Mouse (Mus musculus) MEL (cell line): ENCODE measurements at regions not wholly inside any gene's neighbourhood (a gene's known extent, or its start where the extent isn't known, plus 50 kb on each side); places are given as distances from the start of the nearest gene placed in this dataset.

Experiments used
- DNase-seq: peaks from one replicate; pipeline ENCODE4 v3.0.0; 2011; ENCODE audit warnings: low read depth, low spot score
- H3K27ac ChIP-seq: 2 replicates; pipeline ENCODE4 v1.5.1; 2012; ENCODE audit warnings: low read depth, mild to moderate bottlenecking, control low read depth, low read length, moderate library complexity; ENCODE audit not compliant: control insufficient read depth
- H3K27me3 ChIP-seq, 2 experiments: fragments of 150-350 bp in 1 of 2; sonication (generic) in 1 of 2; 2 replicates each; pipeline ENCODE4 v1.6.1; 2012; ENCODE audit warnings: low read length in 2 of 2, mild to moderate bottlenecking in 2 of 2, improper control_type of control experiment in 1 of 2, moderate library complexity in 1 of 2; ENCODE audit not compliant: insufficient read depth in 2 of 2, control insufficient read depth in 1 of 2
- H3K36me3 ChIP-seq, 2 experiments: 2 replicates each; pipeline ENCODE4 v1.6.1; 2012 to 2014; ENCODE audit warnings: low read length in 2 of 2, improper control_type of control experiment in 1 of 2, inconsistent platforms in 1 of 2, mild to moderate bottlenecking in 1 of 2; ENCODE audit not compliant: insufficient read depth in 2 of 2, control insufficient read depth in 1 of 2
- H3K4me1 ChIP-seq, 2 experiments: fragments of 150-350 bp in 1 of 2; sonication (generic) in 1 of 2; 2 replicates each; pipeline ENCODE4 v1.6.1; 2012; ENCODE audit warnings: low read length in 2 of 2, improper control_type of control experiment in 1 of 2, mild to moderate bottlenecking in 1 of 2; ENCODE audit not compliant: insufficient read depth in 2 of 2, control insufficient read depth in 1 of 2
- H3K4me3 ChIP-seq, 2 experiments: fragments of 150-350 bp in 1 of 2; sonication (generic) in 1 of 2; 2 replicates each; pipeline ENCODE4 v1.5.1; 2012; ENCODE audit warnings: low read depth in 2 of 2, low read length in 2 of 2, mild to moderate bottlenecking in 2 of 2, moderate library complexity in 2 of 2, control low read depth in 1 of 2, improper control_type of control experiment in 1 of 2; ENCODE audit not compliant: control insufficient read depth in 1 of 2, insufficient read depth in 1 of 2
- H3K79me2 ChIP-seq: 2 replicates; pipeline ENCODE4 v1.6.1; 2012; ENCODE audit warnings: mild to moderate bottlenecking, low read length, moderate library complexity; ENCODE audit not compliant: control insufficient read depth, poor library complexity, insufficient read depth
- H3K9ac ChIP-seq: 2 replicates; pipeline ENCODE4 v1.6.1; 2012; ENCODE audit warnings: low read depth, mild to moderate bottlenecking, control low read depth, low read length, moderate library complexity; ENCODE audit not compliant: control insufficient read depth, poor library complexity, severe bottlenecking
- H3K9me3 ChIP-seq: fragments of 150-350 bp; sonication (generic); replicated peaks from 2 replicates; pipeline ENCODE4 v1.6.1; 2012; ENCODE audit warnings: mild to moderate bottlenecking, low read length, improper control_type of control experiment, moderate library complexity; ENCODE audit not compliant: insufficient read depth
- CHD1 ChIP-seq: IDR thresholded peaks from 2 replicates; pipeline ENCODE4 v1.6.1; 2012; ENCODE audit warnings: low read depth, mild to moderate bottlenecking, inconsistent platforms, low read length, improper control_type of control experiment
- CHD2 ChIP-seq: IDR thresholded peaks from 2 replicates; pipeline ENCODE4 v1.6.1; 2011; ENCODE audit warnings: low read length, improper control_type of control experiment
- E2F4 ChIP-seq: IDR thresholded peaks from 2 replicates; pipeline ENCODE4 v1.6.1; 2011; ENCODE audit warnings: low read depth, low read length, improper control_type of control experiment, borderline replicate concordance
- EP300 ChIP-seq, 2 experiments: IDR thresholded peaks; 2 replicates each; pipeline ENCODE4 v1.6.1; 2011; ENCODE audit warnings: improper control_type of control experiment in 2 of 2, low read length in 2 of 2, low read depth in 1 of 2, mild to moderate bottlenecking in 1 of 2
- GATA1 ChIP-seq: IDR thresholded peaks from 2 replicates; pipeline ENCODE4 v1.6.1; 2011; ENCODE audit warnings: low read depth, low read length, improper control_type of control experiment
- HCFC1 ChIP-seq: IDR thresholded peaks from 2 replicates; pipeline ENCODE4 v1.6.1; 2012; ENCODE audit warnings: low read depth, mild to moderate bottlenecking, inconsistent platforms, low read length, improper control_type of control experiment, moderate library complexity
- KAT2A ChIP-seq: conservative IDR thresholded peaks from 2 replicates; pipeline ENCODE4 v1.6.1; 2012; ENCODE audit warnings: low read depth, low read length, improper control_type of control experiment, inconsistent platforms
- MAX ChIP-seq: IDR thresholded peaks from 2 replicates; pipeline ENCODE4 v1.6.1; 2011; ENCODE audit warnings: low read length, improper control_type of control experiment
- MAZ ChIP-seq: IDR thresholded peaks from 2 replicates; pipeline ENCODE4 v1.6.1; 2012; ENCODE audit warnings: low read depth, mild to moderate bottlenecking, inconsistent platforms, low read length, improper control_type of control experiment
- MXI1 ChIP-seq: IDR thresholded peaks from 2 replicates; pipeline ENCODE4 v1.6.1; 2011; ENCODE audit warnings: mild to moderate bottlenecking, low read depth, low read length, improper control_type of control experiment
- NELFE ChIP-seq: IDR thresholded peaks from 2 replicates; pipeline ENCODE4 v1.6.1; 2011; ENCODE audit warnings: low read depth, low read length, improper control_type of control experiment
- POLR2AphosphoS2 ChIP-seq: IDR thresholded peaks from 2 replicates; pipeline ENCODE4 v1.6.1; 2011; ENCODE audit warnings: low read length, improper control_type of control experiment
- POLR2AphosphoS5 ChIP-seq: IDR thresholded peaks from 2 replicates; pipeline ENCODE4 v1.6.1; 2012; ENCODE audit warnings: low read depth, borderline replicate concordance, mild to moderate bottlenecking, inconsistent platforms, low read length, moderate library complexity, mixed read lengths
- RCOR1 ChIP-seq: IDR thresholded peaks from 2 replicates; pipeline ENCODE4 v1.6.1; 2012; ENCODE audit warnings: low read depth, mild to moderate bottlenecking, inconsistent platforms, low read length, improper control_type of control experiment
- SMC3 ChIP-seq: IDR thresholded peaks from 2 replicates; pipeline ENCODE4 v1.6.1; 2011; ENCODE audit warnings: low read depth, low read length, improper control_type of control experiment
- TAL1 ChIP-seq: IDR thresholded peaks from 2 replicates; pipeline ENCODE4 v1.6.1; 2012; ENCODE audit warnings: mild to moderate bottlenecking, inconsistent platforms, low read length, moderate library complexity, mixed read lengths
- TBP ChIP-seq: IDR thresholded peaks from 2 replicates; pipeline ENCODE4 v1.8.0; 2011; ENCODE audit warnings: low read depth, low read length, improper control_type of control experiment
- TCF12 ChIP-seq: IDR thresholded peaks from 2 replicates; pipeline ENCODE4 v1.6.1; 2014; ENCODE audit warnings: low read depth, mild to moderate bottlenecking, inconsistent platforms, low read length, improper control_type of control experiment, moderate library complexity
- UBTF ChIP-seq: IDR thresholded peaks from 2 replicates; pipeline ENCODE4 v1.6.1; 2012; ENCODE audit warnings: low read depth, mild to moderate bottlenecking, inconsistent platforms, low read length, improper control_type of control experiment, moderate library complexity, borderline replicate concordance; ENCODE audit not compliant: insufficient read depth
- USF2 ChIP-seq, 2 experiments: IDR thresholded peaks; 2 replicates each; pipeline ENCODE4 v1.6.1; 2011 to 2012; ENCODE audit warnings: improper control_type of control experiment in 2 of 2, low read length in 2 of 2, borderline replicate concordance in 1 of 2, inconsistent platforms in 1 of 2, low read depth in 1 of 2, mild to moderate bottlenecking in 1 of 2; ENCODE audit not compliant: insufficient read depth in 1 of 2
- ZC3H11A ChIP-seq: IDR thresholded peaks from 2 replicates; pipeline ENCODE4 v1.6.1; 2012; ENCODE audit warnings: low read depth, mild to moderate bottlenecking, inconsistent platforms, low read length, improper control_type of control experiment
- ZMIZ1 ChIP-seq: IDR thresholded peaks from 2 replicates; pipeline ENCODE4 v1.6.1; 2012; ENCODE audit warnings: low read depth, mild to moderate bottlenecking, inconsistent platforms, low read length, improper control_type of control experiment, moderate library complexity

DNA sequence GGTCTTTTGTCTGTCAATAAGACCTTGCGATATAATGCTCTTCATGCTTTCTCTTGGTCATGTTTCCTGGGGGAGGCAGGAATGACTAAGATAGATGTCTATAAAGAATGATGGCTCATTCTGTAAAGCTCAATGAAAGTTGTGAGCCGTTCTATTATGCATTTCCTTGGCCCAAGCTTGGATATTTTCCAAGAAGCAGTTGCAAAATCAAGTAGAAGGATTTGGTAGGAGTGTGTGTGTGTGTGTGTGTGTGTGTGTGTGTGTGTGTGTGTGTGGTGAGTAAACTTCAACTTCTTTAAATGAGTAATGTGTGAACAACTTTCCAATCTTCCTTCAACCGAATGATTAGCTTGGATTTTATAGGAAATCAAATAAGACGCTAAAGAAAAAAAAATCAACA is 267.7 kb upstream of the Ubash3b start:
- Histone ChIP-seq H3K4me1 (no peaks in the 10 kb centered on the region), H3K9ac (no peak overlapping the region), H3K79me2 (no peaks in the 10 kb centered on the region), H3K27me3 (no peaks in the 10 kb centered on the region), H3K4me3 (no peak overlapping the region), H3K36me3 (no peaks in the 10 kb centered on the region), H3K27ac (no peak overlapping the region), H3K9me3 (no peaks in the 10 kb centered on the region)
- no peak for DNase-seq
- TF ChIP-seq NELFE (no peak), POLR2AphosphoS2 (no peak), MXI1 (no peak), E2F4 (no peak), TBP (no peak), UBTF (no peak), TAL1 (no peak)

DNA sequence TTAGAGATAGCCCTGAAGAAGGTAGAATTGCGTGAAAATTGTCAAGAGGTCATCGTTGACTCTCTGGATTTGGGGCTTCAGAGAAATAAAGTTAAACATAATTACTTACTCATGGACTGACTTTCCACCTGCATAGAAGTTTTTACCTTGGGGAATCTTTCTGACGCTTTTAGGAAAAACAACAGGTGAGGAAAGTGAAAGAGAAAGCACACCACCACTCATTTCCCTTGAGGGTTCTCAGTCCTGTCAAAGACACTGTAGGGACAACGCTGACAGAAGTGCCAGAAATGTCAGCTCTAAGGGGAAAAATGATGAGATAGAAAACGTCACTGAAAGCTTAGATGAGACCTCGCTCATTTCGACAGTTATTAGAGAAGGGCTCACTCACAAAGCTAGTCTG is 265.2 kb upstream of the Ubash3b start:
- Histone ChIP-seq H3K36me3 (no peaks in the 10 kb centered on the region), H3K27me3 (no peaks in the 10 kb centered on the region), H3K9me3 (no peaks in the 10 kb centered on the region), H3K4me1 (no peaks in the 10 kb centered on the region), H3K4me3 (no peak overlapping the region), H3K27ac (no peak overlapping the region), H3K79me2 (no peaks in the 10 kb centered on the region), H3K9ac (no peak overlapping the region)
- DNase-seq = no peak
- TF ChIP-seq UBTF (no peak), TCF12 (no peak), GATA1 (no peak), ZC3H11A (no peak), KAT2A (no peak), CHD2 (no peak), MAZ (no peak), ZMIZ1 (no peak), MAX (no peak), RCOR1 (no peak), CHD1 (no peak), USF2 (IDR thresholded peaks at IDR 0.05; ENCODE audit: borderline replicate concordance in 1 of 2, insufficient read depth in 1 of 2, low read depth in 1 of 2, low read length in 2 of 2) (no peak), POLR2AphosphoS5 (no peak), TAL1 (no peak), NELFE (no peak), E2F4 (no peak), HCFC1 (no peak), SMC3 (no peak), EP300 (IDR thresholded peaks at IDR 0.05; ENCODE audit: low read depth in 1 of 2, low read length in 2 of 2) (no peak)
- TF ChIP-seq, all 39 proteins: peak for 0
